Mouse (Mus musculus) heart, embryonic 10.5 days (tissue): ENCODE measurements at regions not wholly inside any gene's neighbourhood (a gene's known extent, or its start where the extent isn't known, plus 50 kb on each side); places are given as distances from the start of the nearest gene placed in this dataset.

Experiments used
- DNase-seq: peaks from one replicate; pipeline ENCODE4 v3.0.0-alpha.2; 2017; ENCODE audit warnings: low spot score
- H3K27ac ChIP-seq: fragments of 300-500 bp; sonication (generic); 2 replicates; pipeline ENCODE4 v1.5.1; 2016; ENCODE audit warnings: mild to moderate bottlenecking
- H3K27me3 ChIP-seq: fragments of 300-500 bp; sonication (generic); 2 replicates; pipeline ENCODE4 v1.6.1; 2016; ENCODE audit warnings: mild to moderate bottlenecking; ENCODE audit not compliant: poor library complexity, insufficient read depth, severe bottlenecking
- H3K36me3 ChIP-seq: fragments of 300-500 bp; sonication (generic); 2 replicates; pipeline ENCODE4 v1.6.1; 2016; ENCODE audit warnings: mild to moderate bottlenecking, moderate library complexity
- H3K4me1 ChIP-seq: fragments of 300-500 bp; sonication (generic); 2 replicates; pipeline ENCODE4 v1.6.1; 2016; ENCODE audit warnings: mild to moderate bottlenecking
- H3K4me3 ChIP-seq: fragments of 300-500 bp; sonication (generic); 2 replicates; pipeline ENCODE4 v1.5.1; 2016; ENCODE audit warnings: mild to moderate bottlenecking, moderate library complexity
- H3K9me3 ChIP-seq: fragments of 300-500 bp; sonication (generic); 2 replicates; pipeline ENCODE4 v1.6.1; 2016; ENCODE audit warnings: mild to moderate bottlenecking, moderate library complexity
- WGBS: fragments of 180-500 bp; shearing (Covaris S2); methylation state at CpG from one replicate; pipeline ENCODE4 v1.1.7; 2016; 5-methylcytosine and 5-hydroxymethylcytosine counted together

- Histone ChIP-seq H3K4me1 (no peaks in the 10 kb centered on the region), H3K4me3 (no peak overlapping the region), H3K36me3 (no peaks in the 10 kb centered on the region), H3K27me3 (no peaks in the 10 kb centered on the region), H3K27ac (no peak overlapping the region), H3K9me3 (no peaks in the 10 kb centered on the region)
- WGBS = 74% methylated on average over 5 of the region's 5 CpGs
- DNase-seq = no peak
These were observed 511.9 kb upstream of the Adgra3 start for GRCm38 (mm10) chr5:50570701-50571100.

DNA sequence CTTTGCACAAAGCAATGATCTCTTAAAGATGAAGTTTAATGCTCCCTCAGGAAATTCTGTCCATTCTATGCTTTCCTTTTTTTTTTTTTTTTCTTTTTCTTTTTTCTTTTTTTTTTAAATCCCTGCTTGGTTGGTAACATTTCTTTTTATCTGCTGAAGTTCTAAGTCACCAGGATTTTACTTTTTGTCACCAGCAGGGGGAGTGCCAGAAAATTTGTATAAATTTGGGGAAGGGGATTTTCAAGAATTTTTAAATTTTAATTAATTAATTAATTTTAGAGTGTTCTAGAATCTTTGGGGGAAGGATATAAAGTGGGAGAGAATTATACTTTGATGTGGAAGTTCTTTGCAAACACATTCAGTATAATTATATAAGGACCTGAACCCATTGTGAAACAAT lies 492.3 kb upstream of the Adgra3 start:
- no peak for DNase-seq
- Histone ChIP-seq H3K27ac (no peak overlapping the region), H3K4me1 (no peaks in the 10 kb centered on the region), H3K36me3 (no peaks in the 10 kb centered on the region), H3K4me3 (no peak overlapping the region), H3K9me3 (no peaks in the 10 kb centered on the region), H3K27me3 (no peaks in the 10 kb centered on the region)

- Histone ChIP-seq H3K27ac (no peak overlapping the region), H3K4me1 (no peaks in the 10 kb centered on the region), H3K4me3 (no peak overlapping the region), H3K9me3 (no peaks in the 10 kb centered on the region), H3K27me3 (no peaks in the 10 kb centered on the region), H3K36me3 (no peaks in the 10 kb centered on the region)
- no peak for DNase-seq
- 67% methylated on average over 2 of the region's 2 CpGs for WGBS
These were observed 453.7 kb upstream of the Adgra3 start for GRCm38 (mm10) chr5:50512539-50512938.

GRCm38 (mm10) chr5:50509696-50510421 lies 451.1 kb upstream of the Adgra3 start:
- Histone ChIP-seq H3K27me3 (no peaks in the 10 kb centered on the region), H3K36me3 (no peaks in the 10 kb centered on the region), H3K9me3 (no peaks in the 10 kb centered on the region), H3K27ac (no peak overlapping the region), H3K4me3 (no peak overlapping the region), H3K4me1 (no peaks in the 10 kb centered on the region)
- 75% methylated on average over 3 of the region's 3 CpGs for WGBS
- no peak for DNase-seq

DNA sequence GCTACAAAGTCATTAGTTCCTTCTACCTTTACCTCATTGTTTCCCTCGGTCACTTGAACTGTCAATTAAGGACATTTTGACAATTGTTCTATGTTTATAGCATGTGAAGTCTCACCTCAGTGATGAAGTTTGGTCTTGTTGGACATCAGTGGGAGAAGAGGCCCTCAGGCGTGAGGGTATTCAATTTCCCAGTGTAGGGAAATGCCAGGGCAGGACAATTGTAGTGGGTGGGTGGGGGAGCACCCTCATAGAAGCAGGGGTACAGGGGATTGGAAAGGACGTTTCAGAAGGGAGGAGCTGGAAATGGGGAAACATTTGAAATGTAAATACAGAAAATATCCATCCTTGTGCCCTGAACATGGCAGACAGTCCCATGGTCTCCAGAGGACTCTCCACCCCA lies 431.4 kb upstream of the Adgra3 start:
- no peaks in the 10 kb centered on the region for H3K4me1 ChIP-seq
- no peaks in the 10 kb centered on the region for H3K36me3 ChIP-seq
- no peak overlapping the region for H3K27ac ChIP-seq
- 68% methylated on average over 3 of the region's 3 CpGs for WGBS
- no peaks in the 10 kb centered on the region for H3K9me3 ChIP-seq
- H3K27me3 ChIP-seq = no peaks in the 10 kb centered on the region
- peak; percentile 74 for DNase-seq
- H3K4me3 ChIP-seq = no peak overlapping the region

GRCm38 (mm10) chr5:50476985-50477384 lies 418.2 kb upstream of the Adgra3 start:
- no peaks in the 10 kb centered on the region for H3K27me3 ChIP-seq
- no peaks in the 10 kb centered on the region for H3K36me3 ChIP-seq
- H3K27ac ChIP-seq = no peak overlapping the region
- WGBS = 18% methylated on average over 3 of the region's 3 CpGs
- H3K4me1 ChIP-seq = no peaks in the 10 kb centered on the region
- no peak for DNase-seq
- no peaks in the 10 kb centered on the region for H3K9me3 ChIP-seq
- H3K4me3 ChIP-seq = no peak overlapping the region

DNA sequence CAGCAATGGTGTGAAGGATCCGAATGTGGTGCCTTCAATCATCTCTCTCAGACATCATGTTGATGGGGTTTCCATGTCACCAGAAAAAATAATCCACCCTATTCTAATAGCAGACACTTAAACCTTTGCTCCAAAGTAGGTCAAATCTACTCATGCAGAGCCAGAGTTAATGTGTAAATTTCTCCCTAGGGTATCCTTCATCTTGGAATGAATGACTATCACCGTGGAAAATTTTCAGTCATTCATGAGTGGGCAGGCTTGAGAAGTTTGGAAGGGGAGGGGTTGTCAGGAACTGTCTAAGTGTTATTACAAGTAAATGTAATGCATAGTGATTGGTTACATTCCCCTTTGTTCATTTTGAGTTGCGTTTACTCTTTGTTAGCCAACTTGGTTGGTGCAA lies 402.7 kb upstream of the Adgra3 start:
- H3K4me1 ChIP-seq = no peaks in the 10 kb centered on the region
- no peak overlapping the region for H3K27ac ChIP-seq
- no peaks in the 10 kb centered on the region for H3K36me3 ChIP-seq
- no peaks in the 10 kb centered on the region for H3K27me3 ChIP-seq
- no peak overlapping the region for H3K4me3 ChIP-seq
- 78% methylated on average over 3 of the region's 3 CpGs for whole genome bisulfite sequencing
- no peak for DNase-seq
- no peaks in the 10 kb centered on the region for H3K9me3 ChIP-seq

DNA sequence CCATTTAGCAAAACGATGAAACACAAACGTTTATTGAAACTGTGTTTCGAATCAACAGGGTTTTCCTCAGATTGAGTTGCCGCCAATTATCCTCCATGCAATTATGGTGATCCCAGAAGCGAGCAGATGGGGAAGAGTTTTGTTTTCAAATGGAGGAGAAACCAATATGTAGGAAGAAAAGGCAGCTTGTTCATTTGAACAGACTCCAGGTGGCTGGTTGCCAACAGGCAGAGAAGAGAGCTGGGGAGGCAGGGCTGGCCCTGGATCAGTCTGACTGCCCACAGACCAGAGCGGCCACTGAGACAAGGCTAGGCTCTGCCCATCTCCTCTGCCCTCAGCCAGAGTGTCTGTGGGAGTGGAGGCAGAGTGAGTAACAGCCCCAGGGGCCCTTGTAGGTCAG lies 398.8 kb upstream of the Adgra3 start:
- Histone ChIP-seq H3K4me3 (no peak overlapping the region), H3K36me3 (no peaks in the 10 kb centered on the region), H3K4me1 (no peaks in the 10 kb centered on the region), H3K27ac (no peak overlapping the region), H3K9me3 (no peaks in the 10 kb centered on the region), H3K27me3 (no peaks in the 10 kb centered on the region)
- 78% methylated on average over 6 of the region's 6 CpGs for WGBS
- DNase-seq = no peak

- Histone ChIP-seq H3K36me3 (no peaks in the 10 kb centered on the region), H3K4me1 (no peaks in the 10 kb centered on the region), H3K4me3 (no peak overlapping the region), H3K9me3 (no peaks in the 10 kb centered on the region), H3K27me3 (no peaks in the 10 kb centered on the region), H3K27ac (no peak overlapping the region)
- WGBS = 61% methylated on average over 2 of the region's 2 CpGs
- no peak for DNase-seq
These were observed 395.6 kb upstream of the Adgra3 start for GRCm38 (mm10) chr5:50454387-50454786.

GRCm38 (mm10) chr5:50406923-50407322 lies 348.1 kb upstream of the Adgra3 start:
- WGBS = 52% methylated on average over 1 of the region's 1 CpGs
- no peak for DNase-seq
- H3K4me3 ChIP-seq = no peak overlapping the region
- no peaks in the 10 kb centered on the region for H3K27me3 ChIP-seq
- H3K27ac ChIP-seq = no peak overlapping the region
- no peaks in the 10 kb centered on the region for H3K4me1 ChIP-seq
- H3K36me3 ChIP-seq = no peaks in the 10 kb centered on the region
- H3K9me3 ChIP-seq = no peaks in the 10 kb centered on the region

DNA sequence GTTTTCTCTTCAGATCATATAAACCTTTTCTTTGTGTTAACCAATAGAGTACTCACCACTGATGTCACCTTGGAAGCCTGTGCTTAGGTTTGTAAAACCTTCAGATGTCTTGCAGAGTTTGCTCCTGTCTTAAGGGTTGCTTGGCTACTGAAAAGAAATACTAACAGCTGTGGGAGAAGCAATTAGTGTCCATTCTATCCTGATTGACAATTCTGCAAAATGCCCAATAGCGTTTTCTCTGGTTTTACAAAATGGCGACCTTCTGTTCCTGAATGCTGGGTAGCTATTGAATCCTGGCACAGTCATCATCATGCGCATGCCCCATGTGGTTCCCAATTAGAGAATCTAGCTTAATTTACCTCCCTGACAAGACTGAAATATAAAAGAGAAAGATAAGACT lies 347.7 kb upstream of the Adgra3 start:
- H3K27me3 ChIP-seq = no peaks in the 10 kb centered on the region
- no peaks in the 10 kb centered on the region for H3K4me1 ChIP-seq
- no peak for DNase-seq
- no peak overlapping the region for H3K4me3 ChIP-seq
- no peak overlapping the region for H3K27ac ChIP-seq
- H3K36me3 ChIP-seq = no peaks in the 10 kb centered on the region
- H3K9me3 ChIP-seq = no peaks in the 10 kb centered on the region
- WGBS = 78% methylated on average over 3 of the region's 3 CpGs
